Mouse (Mus musculus): ENCODE data around the gene Prkx.

Gene Prkx

DNA sequence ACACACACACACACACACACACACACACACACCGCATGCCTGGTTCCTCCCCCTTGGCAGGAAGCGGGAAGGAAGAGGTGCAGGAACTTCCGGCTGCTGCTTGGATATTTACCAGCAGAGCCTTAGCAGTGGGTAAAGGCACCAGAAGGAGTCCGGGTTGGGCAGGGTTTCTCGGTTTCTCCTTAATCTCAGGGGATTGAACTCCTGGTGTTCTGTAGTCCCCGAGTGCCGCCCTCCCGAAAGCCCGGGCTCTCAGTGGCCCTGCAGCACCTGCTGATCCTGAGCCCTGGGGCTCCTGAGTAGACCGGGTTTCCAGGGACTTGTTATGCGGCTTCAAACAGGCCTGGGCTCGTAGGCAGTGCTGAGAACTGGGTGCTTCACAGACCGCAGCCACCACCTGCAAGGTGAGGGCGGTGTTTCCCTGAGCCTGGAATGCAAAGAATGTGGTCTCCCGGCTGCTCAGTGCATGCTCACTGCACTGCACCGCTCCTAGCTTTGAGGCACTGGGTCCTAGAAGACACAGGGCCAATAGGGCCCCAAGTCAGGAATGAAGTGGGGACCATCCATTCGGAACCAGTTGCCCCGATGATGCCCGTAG is at the start of gene Prkx:
Gene Prkx (minus strand): TSS at position 41 of the 598 bp plus-strand sequence.
- DNase-seq (ENCODE audit: low spot score in 2 of 2): peak in 1 of 2 experiments; percentile 47

DNA sequence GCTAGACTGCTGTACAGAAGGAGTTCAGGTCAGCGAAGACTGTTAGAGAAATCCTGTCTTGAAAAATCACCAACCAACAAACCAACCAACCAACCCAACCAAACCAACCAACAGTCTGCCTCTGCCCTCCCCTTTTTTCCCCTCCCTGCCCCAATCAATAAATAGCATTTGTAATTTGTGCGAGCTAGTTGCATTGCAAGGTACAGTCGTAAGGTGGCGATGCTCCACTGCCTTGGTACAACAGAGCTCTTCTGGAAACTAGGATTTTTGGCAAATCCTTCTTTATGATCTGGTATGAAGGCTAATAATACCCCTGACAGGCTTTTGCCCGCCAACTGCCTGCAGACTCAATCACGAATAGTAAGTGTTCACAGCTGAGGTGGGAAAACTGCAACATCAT is 16.0 kb upstream of the Prkx start:
- no peak for DNase-seq (ENCODE audit: low spot score in 2 of 2)

DNA sequence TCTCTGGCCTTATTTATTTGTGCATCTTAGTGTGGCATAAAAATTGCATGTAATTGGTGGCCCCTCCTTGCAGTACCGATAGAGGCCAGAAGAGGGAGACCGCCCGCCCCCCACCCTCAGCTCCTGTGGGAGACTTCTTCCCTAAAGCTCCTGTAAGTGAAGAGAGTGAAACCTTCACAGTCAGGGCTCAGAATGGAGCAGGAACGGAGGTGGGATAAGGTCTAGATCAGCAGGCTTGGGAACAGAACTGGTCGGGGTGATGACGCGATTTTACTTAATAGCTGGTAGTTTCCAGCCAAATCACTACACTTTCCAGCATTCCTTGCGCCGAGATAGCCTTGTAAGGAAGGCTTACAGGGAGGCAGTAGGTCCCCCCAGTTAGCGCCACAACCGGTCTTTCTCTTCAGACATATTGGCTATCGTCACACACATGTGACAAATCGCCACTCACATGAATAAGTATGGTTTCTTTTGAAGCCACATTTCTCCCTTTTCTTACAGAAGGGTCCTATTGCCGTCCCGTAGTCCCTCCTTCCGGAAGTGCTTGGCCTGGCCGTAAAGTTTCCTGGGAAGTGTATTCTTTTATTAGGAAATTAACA is 14.6 kb upstream of the Prkx start:
- DNase-seq (ENCODE audit: low spot score in 2 of 2): peak in 1 of 2 experiments; percentile 44

DNA sequence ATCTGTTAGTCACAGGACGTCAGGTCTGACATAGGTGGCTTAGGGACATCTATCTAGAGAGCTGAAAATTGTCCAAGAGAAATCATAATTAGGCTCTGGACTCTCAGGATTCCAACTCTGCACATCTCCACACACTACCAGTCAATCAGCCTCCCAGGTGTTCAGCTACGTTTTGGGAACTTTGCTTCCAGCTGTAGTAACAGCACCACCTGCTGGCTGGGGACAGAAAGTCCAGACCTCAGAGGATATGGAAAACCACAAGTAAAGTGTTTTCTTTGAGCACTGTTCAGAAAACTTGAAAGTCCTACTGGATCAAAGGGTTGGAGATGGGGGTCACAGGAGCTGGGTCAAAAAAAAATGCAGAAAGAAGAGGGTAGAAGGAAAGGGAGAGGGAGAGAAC is 12.5 kb upstream of the Prkx start:
- DNase-seq (ENCODE audit: low spot score in 2 of 2): peak; percentile 14 to 56

DNA sequence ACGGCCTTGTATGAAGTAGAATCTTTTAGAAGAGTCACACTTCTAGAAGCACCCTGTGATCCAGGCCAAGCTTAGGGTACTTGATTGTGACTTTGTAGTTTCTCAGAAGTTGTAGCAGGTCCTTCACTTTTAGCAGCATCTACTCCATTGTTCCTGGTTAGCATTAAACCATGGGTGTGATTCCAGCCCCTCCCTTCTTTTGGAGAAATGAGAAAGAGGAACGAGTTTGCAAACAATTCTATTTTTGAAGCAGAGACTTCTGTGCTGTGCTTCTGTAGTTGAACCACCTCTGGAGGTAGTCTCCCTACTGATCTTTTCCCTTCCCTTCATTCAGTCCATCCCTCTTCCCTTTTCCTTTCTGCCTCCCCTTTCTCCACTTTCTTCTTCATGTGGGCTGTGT is 6.2 kb upstream of the Prkx start:
- no peak for DNase-seq (ENCODE audit: low spot score in 2 of 2)

DNA sequence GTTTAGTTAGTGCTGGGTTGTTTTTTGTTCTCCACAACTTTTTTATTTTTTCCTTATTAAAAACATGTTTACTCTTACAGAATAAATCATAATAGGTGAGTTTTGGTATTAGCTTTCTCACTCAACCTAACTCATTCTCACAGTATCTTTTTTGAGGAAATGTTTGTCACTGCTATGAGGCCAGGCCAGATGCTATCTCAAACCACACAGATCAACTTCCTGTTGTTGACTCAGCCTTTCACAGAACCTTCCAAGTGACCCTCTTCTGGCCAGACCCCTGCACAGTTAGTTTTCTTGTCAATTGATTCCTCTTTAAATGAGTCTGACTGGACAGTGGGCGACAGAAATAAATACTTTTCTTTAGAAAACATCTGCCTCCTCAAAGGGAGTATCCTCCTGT is 5.5 kb upstream of the Prkx start:
- no peak for DNase-seq (ENCODE audit: low spot score in 2 of 2)

DNA sequence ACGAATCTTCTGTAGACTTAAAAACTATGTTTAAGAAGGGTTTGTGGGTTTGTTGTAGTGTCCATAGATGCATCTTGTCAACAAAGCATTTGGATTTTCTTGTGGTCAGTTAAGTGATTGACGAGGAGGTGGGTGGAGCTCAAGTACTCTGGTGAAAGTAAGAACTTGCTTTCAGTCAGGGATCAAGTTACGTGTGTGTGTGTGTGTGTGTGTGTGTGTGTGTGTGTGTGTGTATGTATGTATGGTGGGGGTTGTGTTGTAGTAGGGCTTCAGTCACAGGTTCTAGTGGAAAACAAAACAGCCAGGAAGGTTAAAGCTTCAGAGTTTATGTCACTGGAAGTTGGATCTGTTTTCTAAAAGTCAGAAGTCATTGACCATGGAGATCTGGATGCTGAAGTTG is 3.5 kb upstream of the Prkx start:
- DNase-seq (ENCODE audit: low spot score in 2 of 2): no peak

DNA sequence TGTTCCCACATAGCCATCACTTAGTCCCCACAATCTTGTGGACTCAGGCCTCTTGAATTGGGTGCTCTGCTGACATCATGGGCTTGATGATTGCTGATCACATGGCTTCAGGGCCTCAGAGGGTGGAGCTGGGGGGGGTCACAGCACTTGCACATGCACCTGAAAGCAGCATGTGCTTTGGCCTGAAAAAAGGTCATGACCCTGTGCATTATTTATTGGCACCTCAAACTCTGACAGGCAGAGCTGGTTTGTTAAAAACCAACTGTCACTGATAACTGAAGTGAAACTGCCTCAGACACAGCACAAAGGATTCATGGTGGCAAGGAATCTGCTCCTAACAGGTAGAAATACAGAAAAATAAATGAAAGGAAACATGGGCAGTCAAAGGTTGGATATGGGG is 1.7 kb upstream of the Prkx start:
- no peak for DNase-seq (ENCODE audit: low spot score in 2 of 2)

DNA sequence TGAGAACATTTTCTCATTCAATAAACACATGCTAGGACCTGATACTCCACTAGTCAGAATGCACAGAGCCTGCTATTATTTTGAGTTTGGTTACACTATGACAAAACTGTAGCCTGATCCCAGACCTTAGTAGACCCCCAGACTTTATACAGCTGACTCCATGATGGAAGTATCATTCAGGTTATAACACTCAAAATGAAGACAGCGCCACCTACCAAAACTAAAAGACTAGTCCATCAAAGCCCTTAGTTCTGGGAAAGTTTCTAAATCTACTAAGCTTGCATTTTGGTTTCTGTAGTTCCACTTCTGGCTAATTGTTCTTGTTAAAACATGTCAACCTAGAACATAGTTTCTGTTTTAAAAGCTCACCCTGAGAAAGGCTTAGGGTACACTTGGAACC is 838 bp upstream of the Prkx start:
- no peak for DNase-seq (ENCODE audit: low spot score in 2 of 2)

DNA sequence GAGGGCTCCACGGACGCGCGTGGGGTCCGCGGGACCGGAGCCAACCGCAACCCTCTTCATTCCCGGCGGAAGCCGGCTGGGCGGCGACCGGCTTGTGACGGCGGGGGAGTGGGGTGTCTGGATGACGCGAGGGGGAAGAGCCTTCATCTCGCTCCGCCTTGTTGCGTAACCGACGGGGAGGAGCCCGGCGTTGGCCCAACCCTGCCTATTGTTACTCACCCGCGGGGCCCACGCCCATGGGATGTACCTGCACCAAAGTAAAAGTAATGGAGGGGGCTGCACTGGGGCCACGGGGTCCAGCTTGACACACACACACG is 262 bp downstream of the Prkx start:
- peak; percentile 86 to 89 for DNase-seq (ENCODE audit: low spot score in 2 of 2)

DNA sequence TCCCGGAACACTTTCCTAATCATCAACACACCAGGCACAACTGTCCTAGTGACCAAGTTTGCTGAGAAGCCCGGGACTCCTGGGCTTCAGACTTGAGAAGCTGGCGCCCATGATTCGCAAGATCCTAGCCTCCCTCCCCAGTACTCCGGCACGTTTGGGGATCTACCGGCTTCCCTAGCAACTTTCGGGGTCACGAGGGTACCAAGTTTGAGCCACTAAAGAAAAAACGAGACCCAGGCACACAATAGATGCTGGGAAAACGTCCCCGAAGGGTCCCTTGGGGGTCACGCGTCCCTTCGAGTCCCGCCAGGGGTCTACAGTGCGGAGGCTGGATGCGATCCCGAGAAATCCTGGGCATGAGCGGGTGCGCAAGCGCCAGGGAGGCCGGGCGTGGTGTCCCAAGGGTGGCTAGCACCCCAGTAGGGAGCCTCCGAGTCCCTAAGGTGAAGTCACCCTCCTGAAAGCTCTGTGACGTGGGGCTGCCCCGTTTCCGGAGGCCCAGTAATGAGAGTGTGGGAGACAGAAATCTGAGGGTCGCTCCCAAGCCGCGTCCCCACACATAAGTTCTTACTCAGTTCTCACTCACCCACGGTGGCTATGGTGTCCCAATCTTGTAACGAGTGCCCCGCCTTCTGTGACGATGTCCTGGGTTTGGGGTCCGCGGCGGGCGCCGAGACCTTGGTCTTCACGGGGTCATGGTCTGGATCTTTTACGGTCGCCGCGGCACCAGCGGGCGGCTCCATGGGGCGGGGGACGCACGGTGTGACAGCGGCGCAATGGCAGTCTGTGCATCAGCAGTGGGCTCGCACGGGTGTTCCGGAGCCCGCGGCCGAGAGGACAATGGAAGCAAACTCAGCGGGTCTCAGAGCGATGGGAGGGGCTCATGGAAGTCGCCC is 868 bp downstream of the Prkx start:
- peak; percentile 16 to 35 for DNase-seq (ENCODE audit: low spot score in 2 of 2)

DNA sequence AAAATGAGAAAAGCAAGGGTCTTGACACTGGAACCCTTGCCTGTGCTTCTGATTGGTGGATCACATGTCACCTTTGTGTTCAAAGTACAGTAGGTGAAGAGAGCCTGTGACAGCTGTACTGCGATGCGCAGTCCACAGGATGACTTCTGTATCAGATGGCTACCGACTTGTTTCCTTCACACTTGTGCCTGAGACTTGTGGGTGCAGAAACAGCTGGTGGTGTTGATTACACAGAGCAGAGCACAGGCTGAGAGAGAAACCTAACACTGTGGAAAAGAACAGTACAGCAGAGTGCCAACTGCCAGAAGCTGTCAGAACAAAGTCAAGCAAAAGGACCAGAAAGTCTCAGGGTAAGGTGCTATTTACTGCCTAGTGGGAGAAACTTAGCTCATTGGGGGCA is 7.4 kb downstream of the Prkx start:
- DNase-seq (ENCODE audit: low spot score in 2 of 2): no peak

DNA sequence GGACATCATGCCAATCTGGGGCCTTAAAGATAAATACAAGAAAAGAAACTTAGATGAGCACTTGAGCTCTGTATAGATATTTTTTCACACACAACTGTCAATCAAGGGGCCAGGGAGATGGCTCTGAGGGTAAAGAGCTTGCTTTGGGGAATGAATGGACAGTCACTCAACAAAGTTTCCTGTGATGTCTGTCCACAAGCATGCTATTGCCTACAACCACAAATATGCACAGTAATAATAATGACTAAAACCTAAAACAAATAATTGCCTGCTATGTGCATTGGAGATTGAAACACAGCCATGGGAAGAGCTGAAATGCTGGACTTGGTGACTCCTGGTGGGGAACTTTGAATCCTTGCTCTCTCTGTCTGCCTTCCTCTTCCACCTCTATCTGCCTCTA is 9.7 kb downstream of the Prkx start:
- DNase-seq (ENCODE audit: low spot score in 2 of 2): no peak

DNA sequence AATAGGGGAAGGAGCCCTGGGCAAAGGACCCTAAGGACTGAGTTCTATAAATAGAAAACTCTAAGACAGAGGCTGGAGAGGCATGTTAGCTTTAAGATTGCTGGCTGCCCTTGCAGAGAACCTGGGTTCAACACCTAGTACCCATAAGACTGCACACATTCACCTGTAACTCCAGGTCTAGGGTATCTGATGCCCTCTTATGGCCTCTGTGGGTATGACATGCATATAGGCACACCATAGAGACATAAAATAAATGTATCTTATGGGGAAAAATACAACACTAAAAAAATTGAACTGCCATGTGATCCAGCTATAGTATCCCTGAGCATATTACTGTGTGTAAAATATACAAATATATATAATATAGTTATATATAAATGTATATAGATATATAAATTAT is 18.3 kb downstream of the Prkx start:
- no peak for DNase-seq (ENCODE audit: low spot score in 2 of 2)

DNA sequence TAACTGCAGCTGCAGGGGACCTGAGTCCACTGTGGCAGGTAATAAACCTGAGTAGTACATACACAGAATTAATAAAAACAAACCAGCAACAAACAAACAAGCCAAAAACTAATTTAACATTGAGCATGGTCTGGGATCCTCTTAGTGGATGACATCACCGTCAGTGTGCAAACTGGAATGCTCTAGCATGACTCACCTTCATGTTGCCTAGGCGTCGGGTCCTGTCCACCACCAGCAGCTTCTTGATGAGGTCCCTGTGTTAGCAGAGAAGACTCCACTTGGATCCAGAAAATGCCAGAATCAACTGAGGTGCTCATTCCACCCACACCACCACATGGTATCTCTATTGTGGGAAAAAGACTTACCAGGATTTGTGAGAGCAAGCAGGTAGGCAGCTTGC is 30.9 kb downstream of the Prkx start:
- DNase-seq (ENCODE audit: low spot score in 2 of 2): no peak

DNA sequence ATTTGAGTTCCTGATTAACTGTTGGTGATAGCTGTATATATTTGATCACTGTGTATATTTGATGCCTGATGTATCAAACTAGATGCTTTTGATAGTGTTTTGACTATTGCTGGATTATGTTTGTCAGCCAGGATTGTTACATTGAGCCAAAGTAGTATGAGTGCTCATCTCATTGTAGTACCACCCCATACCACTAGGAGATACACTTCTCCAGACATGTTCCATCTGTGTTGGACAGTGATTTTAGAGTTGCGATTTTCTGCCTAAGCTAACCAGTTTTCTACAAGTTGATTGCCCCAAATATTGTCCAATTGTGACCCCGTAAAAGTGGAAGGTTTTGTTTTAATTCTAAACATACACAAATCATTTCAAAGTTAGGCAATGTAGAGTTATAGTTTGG is 51.8 kb downstream of the Prkx start:
- DNase-seq (ENCODE audit: low spot score in 2 of 2): peak in 1 of 2 experiments; percentile 7

DNA sequence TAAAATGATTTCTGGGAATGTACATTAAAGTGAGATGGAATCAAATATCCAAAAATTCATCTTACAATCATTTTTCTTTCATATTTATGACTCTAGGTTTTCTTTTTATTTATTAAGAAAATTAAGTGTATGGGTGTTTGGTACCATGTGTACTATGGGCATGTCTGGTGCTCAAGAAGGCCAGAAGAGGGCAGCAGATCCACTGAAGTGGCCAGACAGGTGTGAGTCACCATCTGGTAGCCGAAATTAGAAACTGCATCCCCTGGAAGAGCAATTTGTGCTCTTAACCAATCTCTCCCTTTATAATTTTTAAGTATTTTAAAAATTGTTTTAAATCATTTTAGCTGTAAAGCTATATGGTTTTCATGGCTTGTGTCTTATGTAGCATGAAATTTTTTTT is 54.7 kb downstream of the Prkx start:
- DNase-seq (ENCODE audit: low spot score in 2 of 2): peak in 1 of 2 experiments; percentile 8

DNA sequence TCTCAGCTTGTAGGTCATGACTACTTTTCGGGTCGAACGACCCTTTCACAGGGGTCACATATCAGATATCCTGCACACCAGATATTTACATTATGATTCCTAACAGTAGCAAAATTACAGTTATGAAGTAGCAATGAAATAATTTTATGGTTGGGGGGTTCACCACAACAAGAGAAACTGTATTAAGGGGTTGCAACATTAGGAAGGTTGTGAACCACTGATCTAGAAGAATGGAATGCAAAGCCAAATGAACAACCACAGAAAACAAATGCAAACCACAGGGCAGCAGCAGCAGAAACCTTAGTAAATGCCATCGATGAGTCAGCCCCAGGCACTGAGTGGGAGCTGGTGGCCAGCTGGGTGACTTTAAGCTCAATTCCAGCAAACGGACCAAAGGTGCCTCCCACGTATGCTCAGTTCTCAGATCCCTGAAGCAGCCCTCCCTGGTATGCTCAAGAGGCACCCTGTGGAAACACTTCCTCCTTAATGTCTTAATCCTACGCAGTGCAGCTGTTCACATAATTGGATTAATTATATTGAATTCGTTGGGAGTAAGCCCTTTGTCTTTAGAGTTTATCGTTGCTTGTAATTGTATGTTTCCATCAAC is 62.0 kb downstream of the Prkx start:
- DNase-seq (ENCODE audit: low spot score in 2 of 2): no peak

DNA sequence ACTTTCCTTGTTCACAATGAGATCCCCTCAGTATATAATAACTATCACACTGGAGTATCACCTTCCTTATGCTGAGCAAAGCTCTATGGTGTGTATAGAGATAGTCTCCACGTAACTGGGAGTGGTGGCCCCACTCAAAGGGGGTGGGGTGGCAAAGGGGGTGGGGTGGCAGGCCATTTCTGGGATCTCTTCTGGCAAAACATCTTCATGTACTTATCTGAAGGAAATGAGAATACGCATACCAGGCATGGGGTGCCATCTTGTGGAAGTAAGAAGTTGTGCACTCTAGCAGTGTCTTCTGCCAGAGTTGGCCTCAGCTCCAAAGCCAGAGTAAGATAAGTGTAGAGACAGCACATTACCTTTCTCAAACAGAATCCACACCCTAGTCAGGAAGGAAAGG is 75.8 kb downstream of the Prkx start:
- DNase-seq (ENCODE audit: low spot score in 2 of 2): peak in 1 of 2 experiments; percentile 7
